In genomic region chr13:69569201-69569600, GRCm38 (mm10) we compare ENCODE assay signal across 18 mouse cellular contexts. TPM values are rescaled to one million over a fixed set of nuclear protein-coding genes. Genes with fewer than 3 reads are reported as not detected.
DNase-seq lines count a peak whose midpoint lies in the region; ATAC-seq lines count a peak whose summit lies in the region.
"Had no signal": no experiment of that assay in that cellular context is flagged by ENCODE, and none has a peak within 500 bp of the region (broad histone marks: within the 10 kb centered on the region; RNA-seq: fewer than 3 reads in every experiment).

No protein-coding gene starts in this region.

- peaks cover under 1% of the 10 kb centered on the region for H3K4me1 ChIP-seq in heart, embryonic 11.5 days (ENCODE audit: control insufficient read depth, insufficient read depth, low read length)
- H3K4me1 ChIP-seq: hindbrain, embryonic 12.5 days; limb, embryonic 13.5 days; midbrain, embryonic 10.5 days; neural tube, embryonic 12.5 days had no signal

- H3K36me3 ChIP-seq in heart, embryonic 11.5 days (ENCODE audit: control insufficient read depth, insufficient read depth, low read length): no peaks in the 10 kb centered on the region
- H3K36me3 ChIP-seq: hindbrain, embryonic 12.5 days; limb, embryonic 13.5 days; midbrain, embryonic 10.5 days; neural tube, embryonic 12.5 days had no signal

- DNase-seq in heart, postnatal 10 days: peak; percentile 21 to 23
- peak; percentile 74 for DNase-seq in adipocyte (ENCODE audit: low spot score)
- DNase-seq in kidney, postnatal 36 days: peak; percentile 71 to 82
- no peak for DNase-seq in cerebellum, adult 11 months
- DNase-seq in cerebellum, adult 18-20 months: no peak
- DNase-seq: adrenal gland, adult 2 months; cerebellum, postnatal 25 days; lung, postnatal 14 days; thymus, postnatal 25 days had no signal

- no peaks in the 10 kb centered on the region for H3K27me3 ChIP-seq in heart, embryonic 11.5 days (ENCODE audit: control insufficient read depth, insufficient read depth, low read length)
- H3K27me3 ChIP-seq: CH12.LX; hindbrain, embryonic 12.5 days; limb, embryonic 13.5 days; neural tube, embryonic 12.5 days had no signal

- WGBS in heart, embryonic 11.5 days (ENCODE audit: insufficient replicate concordance): 82% methylated on average over 9 of the region's 9 CpGs

- no peaks in the 10 kb centered on the region for H3K9me3 ChIP-seq in heart, embryonic 11.5 days (replicated peaks; ENCODE audit: control insufficient read depth, low read length)
- H3K9me3 ChIP-seq: hindbrain, embryonic 12.5 days; limb, embryonic 13.5 days; midbrain, embryonic 10.5 days; neural tube, embryonic 12.5 days had no signal

- intact Hi-C loops in heart, postnatal 10 days (cut with DNase I): no loop called here

- no peak overlapping the region for H3K4me2 ChIP-seq in heart, embryonic 11.5 days
- H3K4me2 ChIP-seq: hindbrain, embryonic 12.5 days; limb, embryonic 13.5 days; neural tube, embryonic 12.5 days had no signal

- no peak overlapping the region for H3K27ac ChIP-seq in heart, embryonic 11.5 days (ENCODE audit: low read depth, low read length)
- H3K27ac ChIP-seq: hindbrain, embryonic 12.5 days; limb, embryonic 13.5 days; midbrain, embryonic 10.5 days; neural tube, embryonic 12.5 days had no signal

- no peak overlapping the region for H3K4me3 ChIP-seq in heart, embryonic 11.5 days (ENCODE audit: low read depth, low read length)
- H3K4me3 ChIP-seq: hindbrain, embryonic 12.5 days; limb, embryonic 13.5 days; midbrain, embryonic 10.5 days; neural tube, embryonic 12.5 days had no signal

- ATAC-seq in heart, embryonic 11.5 days (replicated peaks; ENCODE audit: insufficient number of reproducible peaks, low FRiP score, low TSS enrichment): no peak
- ATAC-seq in granulocyte monocyte progenitor cell, adult 5-6 weeks (replicated peaks; ENCODE audit: poor library complexity, severe bottlenecking): peak; percentile 20
- ATAC-seq: forebrain, embryonic 14.5 days; inflammation-experienced regulatory T-cells, adult 6 months had no signal

- no peak overlapping the region for H3K9ac ChIP-seq in heart, embryonic 11.5 days (ENCODE audit: low read depth, low read length)
- H3K9ac ChIP-seq: hindbrain, embryonic 12.5 days; limb, embryonic 13.5 days; neural tube, embryonic 12.5 days had no signal

RNA-seq across cellular contexts. Expression of gene Tent4a, which starts 34.8 kb away (rescaled TPM):
- total RNA-seq in heart, postnatal 10 days (2021): 10 to 100 TPM; 17.2 to 17.6 TPM
- polyA plus RNA-seq in heart, embryonic 11.5 days (2014; fragmentation: Nextera tagmentation; extraction: Ambion mirVana): 4.7 and 5.1 TPM in 2 replicates
- total RNA-seq in granulocyte monocyte progenitor cell, adult 5-6 weeks (2014; fragmentation: Nextera tagmentation): 9.0 and 10.6 TPM in 2 replicates
- 10.9 and 11.4 TPM in 2 replicates for total RNA-seq in granulocyte monocyte progenitor cell, adult 5-6 weeks (2017)

RNA-seq across cellular contexts. Expression of gene Nsun2, which starts 35.7 kb away (rescaled TPM):
- total RNA-seq in heart, postnatal 10 days (2021): 10 to 100 TPM; 40.9 to 47.6 TPM
- polyA plus RNA-seq in heart, embryonic 11.5 days (2014; fragmentation: Nextera tagmentation; extraction: Ambion mirVana): 78.5 and 87.8 TPM in 2 replicates
- total RNA-seq in granulocyte monocyte progenitor cell, adult 5-6 weeks (2014; fragmentation: Nextera tagmentation): 117 and 132 TPM in 2 replicates
- total RNA-seq in granulocyte monocyte progenitor cell, adult 5-6 weeks (2017): 217 and 233 TPM in 2 replicates

RNA-seq across cellular contexts. Expression of gene Srd5a1, which starts 42.0 kb away (rescaled TPM):
- 1 to 10 TPM; 2.4 to 2.5 TPM for total RNA-seq in heart, postnatal 10 days (2021)
- polyA plus RNA-seq in heart, embryonic 11.5 days (2014; fragmentation: Nextera tagmentation; extraction: Ambion mirVana): 6.3 and 8.3 TPM in 2 replicates
- total RNA-seq in granulocyte monocyte progenitor cell, adult 5-6 weeks (2014; fragmentation: Nextera tagmentation): 3.7 and 4.6 TPM in 2 replicates
- 2.7 and 4.6 TPM in 2 replicates for total RNA-seq in granulocyte monocyte progenitor cell, adult 5-6 weeks (2017)

Comparison
In these comparisons a context has a peak if more than half of its experiments do, and no peak if none do; other contexts are left out.
1. DNase-seq: peak in heart, postnatal 10 days (2 of 2), adipocyte (single experiment) and kidney, postnatal 36 days (2 of 2); none in cerebellum, adult 11 months (single experiment) and cerebellum, adult 18-20 months (0 of 2).